Mouse (Mus musculus): ENCODE measurements around the gene Tex261. TPM values are rescaled to one million over a fixed set of nuclear protein-coding genes. Genes with fewer than 3 reads are reported as not detected.

Tex261 gene
- polyA plus RNA-seq, 1 experiment from 2014 or later, result 75.4 TPM

DNA sequence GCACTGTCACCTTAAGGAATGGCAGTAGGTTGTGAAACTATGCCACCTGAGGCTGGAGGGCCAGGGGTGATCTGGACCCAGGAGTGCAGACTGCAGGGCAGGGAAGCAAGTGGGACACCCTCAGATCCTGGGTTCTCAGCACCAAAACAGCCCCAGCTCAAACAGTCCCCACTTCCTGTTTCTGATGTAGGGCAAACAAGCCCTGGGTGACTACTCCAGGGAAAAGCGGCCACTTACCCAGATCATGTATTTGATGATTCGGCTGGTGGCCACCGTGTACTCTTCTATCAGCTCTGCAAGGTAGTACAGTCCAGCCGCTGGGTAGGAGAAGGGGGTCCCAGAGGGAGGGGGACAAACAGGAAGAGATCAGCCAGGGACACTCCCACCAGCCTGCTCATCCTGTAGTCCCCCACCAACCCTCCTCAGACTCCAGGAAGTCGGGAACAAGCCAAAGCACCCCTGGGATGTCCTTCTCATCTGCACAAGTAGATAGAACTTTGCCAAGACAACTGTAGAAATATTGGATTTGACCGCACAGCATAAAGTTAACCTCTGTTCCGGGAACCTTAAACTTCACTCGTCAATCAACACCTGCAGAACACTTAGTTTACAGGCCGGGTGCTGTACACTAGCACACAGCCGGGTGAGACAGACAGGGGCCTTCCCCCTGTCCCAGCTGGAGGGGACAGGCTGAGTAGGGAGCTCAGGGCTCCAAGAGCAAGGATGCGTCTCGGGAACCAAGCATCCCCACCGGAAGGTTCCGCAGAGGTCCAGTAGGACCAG is 641 bp downstream of the Tex261 start:
- H3K27me3 ChIP-seq (ENCODE audit: control insufficient read depth, insufficient read depth, low read length), result no peaks in the 10 kb centered on the region
- peak overlapping the region; percentile 78 for H3K4me2 ChIP-seq (replicated peaks; ENCODE audit: low read depth, low read length)
- peaks cover 11% of the 10 kb centered on the region for H3K36me3 ChIP-seq (ENCODE audit: control insufficient read depth, insufficient read depth, low read length)
- no peaks in the 10 kb centered on the region for H3K9me3 ChIP-seq (ENCODE audit: control insufficient read depth, low read depth, low read length)
- peak overlapping the region; percentile 88 for H3K27ac ChIP-seq (ENCODE audit: low read length)
- WGBS, result 1% methylated on average over 14 of the region's 14 CpGs
- H3K4me1 ChIP-seq (ENCODE audit: control insufficient read depth, insufficient read depth, low read length), result peaks cover 15% of the 10 kb centered on the region; the same call in 1 of the 2 replicates
- H3K9ac ChIP-seq (replicated peaks; ENCODE audit: low read depth, low read length), result peak overlapping the region; percentile 90
- peak overlapping the region; percentile 85 for H3K4me3 ChIP-seq (ENCODE audit: low read depth, low read length)
- ATAC-seq (ENCODE audit: insufficient number of reproducible peaks, insufficient read depth, low FRiP score, low read depth), result peak; percentile 31

DNA sequence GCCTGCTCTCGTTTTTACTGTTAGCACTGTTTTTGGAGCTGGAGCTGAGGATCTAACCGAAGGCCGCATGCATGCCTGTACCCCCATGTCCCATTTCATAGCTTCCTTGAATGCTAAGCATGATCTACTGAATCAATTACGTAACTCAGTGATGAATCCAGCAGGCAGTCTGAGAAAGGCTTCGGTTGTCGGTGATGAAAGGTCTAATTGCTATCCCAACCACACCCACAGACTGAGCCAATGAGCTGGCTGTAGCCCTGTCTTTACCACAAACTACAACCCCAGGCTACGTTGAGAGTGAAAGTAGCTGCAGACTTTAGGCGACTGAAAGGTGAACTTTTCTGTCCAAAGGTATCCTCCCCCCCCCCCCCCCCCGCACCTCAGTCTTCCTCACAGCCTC is 1.5 kb downstream of the Tex261 start:
- Histone ChIP-seq H3K4me3 (ENCODE audit: low read depth, low read length) (peak overlapping the region; percentile 85), H3K9ac (replicated peaks; ENCODE audit: low read depth, low read length) (peak overlapping the region; percentile 90; the same call in 1 of the 2 replicates), H3K27me3 (ENCODE audit: control insufficient read depth, insufficient read depth, low read length) (no peaks in the 10 kb centered on the region), H3K36me3 (ENCODE audit: control insufficient read depth, insufficient read depth, low read length) (peaks cover 13% of the 10 kb centered on the region), H3K4me2 (replicated peaks; ENCODE audit: low read depth, low read length) (peak overlapping the region; percentile 78), H3K9me3 (ENCODE audit: control insufficient read depth, low read depth, low read length) (no peaks in the 10 kb centered on the region), H3K4me1 (ENCODE audit: control insufficient read depth, insufficient read depth, low read length) (peaks cover 15% of the 10 kb centered on the region; the same call in 1 of the 2 replicates), H3K27ac (ENCODE audit: low read length) (no peak overlapping the region)
- 55% methylated on average over 9 of the region's 9 CpGs for whole genome bisulfite sequencing
- no peak for ATAC-seq (ENCODE audit: insufficient number of reproducible peaks, insufficient read depth, low FRiP score, low read depth)

DNA sequence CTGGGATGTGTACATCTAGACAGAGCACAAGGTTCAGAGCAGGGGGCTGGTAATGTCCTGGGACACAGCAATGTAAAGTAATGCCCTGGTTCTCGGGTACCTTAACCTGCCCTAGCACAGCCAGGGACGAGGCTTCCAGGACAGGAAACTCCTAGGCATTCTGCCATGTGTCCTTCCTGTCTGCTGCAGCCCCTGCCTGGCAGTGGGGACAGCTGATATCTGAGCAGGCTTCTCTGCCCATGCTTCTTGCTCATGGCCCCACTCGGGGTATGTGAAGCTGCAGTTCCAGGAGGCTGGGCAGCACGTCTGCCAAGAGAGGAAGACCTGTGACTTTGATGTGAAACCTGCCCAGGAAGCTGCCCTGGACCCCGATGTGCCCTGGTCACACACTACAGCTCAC is 7.1 kb downstream of the Tex261 start:
- H3K9me3 ChIP-seq (ENCODE audit: control insufficient read depth, low read depth, low read length), result no peaks in the 10 kb centered on the region
- ATAC-seq (ENCODE audit: insufficient number of reproducible peaks, insufficient read depth, low FRiP score, low read depth), result no peak
- peaks cover 13% of the 10 kb centered on the region for H3K36me3 ChIP-seq (ENCODE audit: control insufficient read depth, insufficient read depth, low read length)
- H3K27me3 ChIP-seq (ENCODE audit: control insufficient read depth, insufficient read depth, low read length), result no peaks in the 10 kb centered on the region
- H3K9ac ChIP-seq (replicated peaks; ENCODE audit: low read depth, low read length), result no peak overlapping the region
- no peak overlapping the region for H3K4me3 ChIP-seq (ENCODE audit: low read depth, low read length)
- WGBS, result 80% methylated on average over 5 of the region's 5 CpGs
- no peak overlapping the region for H3K4me2 ChIP-seq (replicated peaks; ENCODE audit: low read depth, low read length)
- H3K4me1 ChIP-seq (ENCODE audit: control insufficient read depth, insufficient read depth, low read length), result no peaks in the 10 kb centered on the region
- no peak overlapping the region for H3K27ac ChIP-seq (ENCODE audit: low read length)

GRCm38 (mm10) chr6:83766982-83767381 is 8.6 kb downstream of the Tex261 start:
- Histone ChIP-seq H3K4me3 (ENCODE audit: low read depth, low read length) (no peak overlapping the region), H3K9me3 (ENCODE audit: control insufficient read depth, low read depth, low read length) (no peaks in the 10 kb centered on the region), H3K27ac (ENCODE audit: low read length) (no peak overlapping the region), H3K27me3 (ENCODE audit: control insufficient read depth, insufficient read depth, low read length) (peaks cover 6% of the 10 kb centered on the region), H3K4me1 (ENCODE audit: control insufficient read depth, insufficient read depth, low read length) (peaks cover 5% of the 10 kb centered on the region; the same call in 1 of the 2 replicates), H3K9ac (replicated peaks; ENCODE audit: low read depth, low read length) (no peak overlapping the region), H3K4me2 (replicated peaks; ENCODE audit: low read depth, low read length) (no peak overlapping the region), H3K36me3 (ENCODE audit: control insufficient read depth, insufficient read depth, low read length) (peaks cover 13% of the 10 kb centered on the region)
- ATAC-seq (ENCODE audit: insufficient number of reproducible peaks, insufficient read depth, low FRiP score, low read depth), result no peak
- 79% methylated on average over 3 of the region's 3 CpGs for WGBS

GRCm38 (mm10) chr6:83762880-83763431 is 12.7 kb downstream of the Tex261 start:
- peaks cover 27% of the 10 kb centered on the region for H3K27me3 ChIP-seq (ENCODE audit: control insufficient read depth, insufficient read depth, low read length)
- peak overlapping the region; percentile 25; the same call in 1 of the 2 replicates for H3K9ac ChIP-seq (replicated peaks; ENCODE audit: low read depth, low read length)
- ATAC-seq (ENCODE audit: insufficient number of reproducible peaks, insufficient read depth, low FRiP score, low read depth), result peak; percentile 84
- H3K4me2 ChIP-seq (replicated peaks; ENCODE audit: low read depth, low read length), result peak overlapping the region; percentile 66
- no peaks in the 10 kb centered on the region for H3K9me3 ChIP-seq (ENCODE audit: control insufficient read depth, low read depth, low read length)
- no peaks in the 10 kb centered on the region for H3K36me3 ChIP-seq (ENCODE audit: control insufficient read depth, insufficient read depth, low read length)
- H3K4me3 ChIP-seq (ENCODE audit: low read depth, low read length), result peak overlapping the region; percentile 29
- WGBS, result 1% methylated on average over 35 of the region's 35 CpGs
- H3K4me1 ChIP-seq (ENCODE audit: control insufficient read depth, insufficient read depth, low read length), result peaks cover 5% of the 10 kb centered on the region; the same call in 1 of the 2 replicates
- H3K27ac ChIP-seq (ENCODE audit: low read length), result no peak overlapping the region

- Histone ChIP-seq H3K9ac (replicated peaks; ENCODE audit: low read depth, low read length) (peak within 1 kb of the TSS; percentile 25; the same call in 1 of the 2 replicates), H3K4me2 (replicated peaks; ENCODE audit: low read depth, low read length) (peak within 1 kb of the TSS; percentile 66), H3K4me3 (ENCODE audit: low read depth, low read length) (peak within 1 kb of the TSS; percentile 29), H3K4me1 (ENCODE audit: control insufficient read depth, insufficient read depth, low read length) (peaks cover 5% of the 10 kb centered on the region; the same call in 1 of the 2 replicates), H3K9me3 (ENCODE audit: control insufficient read depth, low read depth, low read length) (no peaks in the 10 kb centered on the region), H3K27ac (ENCODE audit: low read length) (no peak within 1 kb of the TSS), H3K36me3 (ENCODE audit: control insufficient read depth, insufficient read depth, low read length) (no peaks in the 10 kb centered on the region), H3K27me3 (ENCODE audit: control insufficient read depth, insufficient read depth, low read length) (peaks cover 33% of the 10 kb centered on the region)
- 25% methylated on average over 6 of the region's 6 CpGs for WGBS
- ATAC-seq (ENCODE audit: insufficient number of reproducible peaks, insufficient read depth, low FRiP score, low read depth), result no peak
Measured at GRCm38 (mm10) chr6:83762344-83762743, 13.3 kb downstream of the Tex261 start, which contains the start of gene Ankrd53. Gene Ankrd53, plus strand, starts transcription at chr6:83762644.

DNA sequence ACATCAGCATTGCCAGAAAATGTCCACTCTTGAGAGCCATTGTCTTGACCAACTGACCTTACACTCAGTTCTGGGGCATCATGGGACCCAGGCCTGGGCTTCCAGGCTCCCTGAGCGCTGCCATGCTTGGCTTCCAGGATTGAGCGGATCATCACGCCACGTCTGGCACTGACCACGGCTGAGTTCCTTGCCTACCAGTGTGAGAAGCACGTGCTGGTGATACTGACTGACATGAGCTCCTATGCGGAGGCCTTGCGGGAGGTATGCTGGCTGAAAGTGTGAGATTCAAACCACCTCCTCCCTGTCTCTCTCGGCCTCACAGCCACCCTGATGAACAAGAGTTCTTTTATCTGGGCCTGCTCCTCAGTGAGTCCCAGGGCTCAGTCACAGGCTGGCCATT is 19.6 kb downstream of the Tex261 start:
- Histone ChIP-seq H3K27ac (ENCODE audit: low read length) (no peak overlapping the region), H3K36me3 (ENCODE audit: control insufficient read depth, insufficient read depth, low read length) (no peaks in the 10 kb centered on the region), H3K4me2 (replicated peaks; ENCODE audit: low read depth, low read length) (no peak overlapping the region), H3K27me3 (ENCODE audit: control insufficient read depth, insufficient read depth, low read length) (peaks cover 33% of the 10 kb centered on the region), H3K4me3 (ENCODE audit: low read depth, low read length) (no peak overlapping the region), H3K4me1 (ENCODE audit: control insufficient read depth, insufficient read depth, low read length) (no peaks in the 10 kb centered on the region), H3K9ac (replicated peaks; ENCODE audit: low read depth, low read length) (no peak overlapping the region), H3K9me3 (ENCODE audit: control insufficient read depth, low read depth, low read length) (no peaks in the 10 kb centered on the region)
- 69% methylated on average over 9 of the region's 9 CpGs for WGBS
- ATAC-seq (ENCODE audit: insufficient number of reproducible peaks, insufficient read depth, low FRiP score, low read depth), result no peak

DNA sequence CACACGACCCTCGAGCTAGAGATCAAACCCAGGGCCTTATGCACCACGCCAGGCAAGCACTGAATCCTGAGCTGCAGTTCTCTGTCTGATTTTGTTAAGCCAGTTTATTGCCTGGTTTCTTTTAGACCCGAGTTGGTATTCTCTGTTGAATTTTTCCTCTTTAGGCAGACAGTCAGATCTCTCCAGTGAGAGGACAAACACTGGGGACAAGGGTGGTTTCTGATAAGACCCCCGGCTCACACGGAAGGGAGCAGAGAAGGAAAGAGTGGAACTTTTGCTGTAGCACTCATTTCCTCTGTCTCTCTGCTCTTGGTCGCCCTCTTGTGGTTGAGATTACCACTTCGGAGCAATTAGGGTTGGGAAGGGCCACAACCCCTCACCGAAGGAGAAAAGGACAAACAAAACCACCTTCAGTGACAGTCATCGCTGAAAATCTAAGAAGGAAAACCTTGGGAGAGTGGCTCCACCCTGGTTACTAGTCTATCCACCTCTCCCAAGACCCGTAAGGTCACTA is 25.4 kb downstream of the Tex261 start:
- Histone ChIP-seq H3K27me3 (ENCODE audit: control insufficient read depth, insufficient read depth, low read length) (0 out of 2 replicates have a peak, but pooled peaks cover 8% of the 10 kb centered on the region), H3K27ac (ENCODE audit: low read length) (no peak overlapping the region), H3K4me2 (replicated peaks; ENCODE audit: low read depth, low read length) (0 out of 2 replicates have a peak overlapping the region, but pooled peaks have one; percentile 14), H3K9ac (replicated peaks; ENCODE audit: low read depth, low read length) (no peak overlapping the region), H3K4me1 (ENCODE audit: control insufficient read depth, insufficient read depth, low read length) (no peaks in the 10 kb centered on the region), H3K4me3 (ENCODE audit: low read depth, low read length) (no peak overlapping the region), H3K9me3 (ENCODE audit: control insufficient read depth, low read depth, low read length) (no peaks in the 10 kb centered on the region), H3K36me3 (ENCODE audit: control insufficient read depth, insufficient read depth, low read length) (no peaks in the 10 kb centered on the region)
- ATAC-seq (ENCODE audit: insufficient number of reproducible peaks, insufficient read depth, low FRiP score, low read depth), result no peak
- WGBS, result 11% methylated on average over 11 of the region's 11 CpGs

Measured in stomach, embryonic 14.5 days (tissue).